Mouse (Mus musculus) megakaryocyte progenitor cell, adult 5-6 weeks (primary cell): Measurements from ENCODE around the gene Alkbh4. TPM values are rescaled to one million over a fixed set of nuclear protein-coding genes. Genes with fewer than 3 reads are reported as not detected.

ENCODE experiments used
- ATAC-seq: replicated peaks from 2 replicates; pipeline ENCODE4 v1.8.0; 2016; ENCODE audit warnings: mild to moderate bottlenecking, moderate TSS enrichment, inconsistent platforms; ENCODE audit not compliant: poor library complexity
- total RNA-seq, 2 experiments: library from RNA; stranded (forward) in 1 of 2; stranded (reverse) in 1 of 2; fragments of 157-497, 149-512 nt in 1 of 2; fragments of 200-1000 nt in 1 of 2; gene quantifications; 2 replicates each; pipeline versions ENCODE4 v1.2.3 to v1.2.4; 2015 to 2017

The Alkbh4 gene
- total RNA-seq, 2 experiments from 2014 or later = 12.9 to 18.5 TPM

DNA sequence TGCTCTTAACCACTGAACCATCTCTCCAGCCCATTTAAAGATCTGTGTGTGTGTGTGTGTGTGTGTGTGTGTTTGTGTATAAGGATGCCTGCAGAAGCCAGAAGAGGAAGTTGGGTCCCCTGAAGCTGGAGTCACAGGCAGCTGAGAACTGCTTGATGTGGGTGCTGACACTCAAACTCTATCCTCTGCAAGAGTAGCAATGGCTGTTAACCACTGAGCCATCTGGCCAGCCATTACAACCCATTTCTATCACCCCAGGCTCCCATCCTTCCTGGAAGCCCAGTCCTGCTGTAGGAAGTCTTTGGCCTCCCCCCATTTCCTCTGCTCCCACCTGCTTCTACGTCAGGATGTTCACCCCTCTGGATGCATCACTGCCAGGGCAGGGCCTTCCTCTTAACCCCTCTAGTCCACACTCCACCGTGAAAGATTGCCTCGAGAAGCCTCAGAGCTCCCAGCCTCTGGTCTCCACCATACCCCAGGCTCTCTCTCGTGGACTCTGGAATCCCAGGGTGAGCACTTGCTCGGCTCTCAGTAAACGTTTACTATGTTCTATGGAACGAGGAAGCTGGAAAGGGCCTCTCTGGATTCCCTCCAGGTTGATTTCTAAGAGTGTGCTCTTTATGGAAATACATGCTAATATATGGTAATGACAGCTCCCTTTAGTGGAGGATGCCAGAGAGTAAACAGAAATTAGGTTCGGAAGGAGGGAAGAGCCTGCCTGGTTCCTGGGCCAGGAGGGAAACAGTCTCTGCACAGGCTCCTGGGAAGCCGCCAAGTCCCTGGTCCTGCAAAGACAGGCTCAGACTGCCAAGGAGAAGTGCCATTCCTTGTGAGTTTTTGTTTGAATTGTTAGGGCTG, 37.9 kb downstream of the Alkbh4 start:
- ATAC-seq = no peak

DNA sequence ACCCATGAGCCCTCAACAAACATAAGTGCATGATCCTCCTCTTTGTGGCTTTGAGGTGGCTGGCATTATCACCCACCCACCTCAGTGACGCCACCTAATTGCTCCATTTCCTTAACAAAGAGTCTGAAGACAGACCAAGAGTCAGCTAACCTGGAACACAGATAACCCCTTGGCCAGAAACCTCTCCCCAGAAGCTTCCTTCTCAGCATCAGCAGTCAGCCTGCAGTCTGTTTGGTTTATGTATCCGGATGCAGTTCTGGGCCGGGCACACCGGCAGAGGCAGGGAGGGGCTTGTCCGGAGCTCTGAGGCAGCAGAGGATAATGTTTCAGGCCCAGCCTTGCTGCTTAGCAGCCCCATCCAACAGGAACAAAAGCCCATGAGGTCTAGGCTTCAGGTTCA, 43.6 kb downstream of the Alkbh4 start:
- peak; percentile 43 for ATAC-seq

DNA sequence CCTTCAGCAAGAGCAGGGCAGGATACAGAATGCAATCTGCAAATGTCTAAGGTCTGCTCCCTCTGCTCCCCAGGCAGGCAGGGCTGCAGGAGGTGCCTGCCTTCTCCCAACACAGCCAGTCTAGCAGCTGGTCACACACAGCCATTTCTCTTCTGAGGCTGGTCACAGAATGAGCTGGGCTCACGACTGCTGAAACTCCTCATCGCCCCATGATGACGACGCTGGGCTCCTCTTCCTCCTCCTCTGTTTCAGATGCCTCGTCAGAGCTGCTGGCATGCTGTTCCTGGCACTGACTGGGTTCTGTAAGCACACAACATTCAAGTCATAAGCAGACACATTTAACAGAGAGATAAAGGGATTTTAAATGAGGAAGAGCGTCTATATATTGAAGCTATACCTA, 45.3 kb downstream of the Alkbh4 start:
- no peak for ATAC-seq

DNA sequence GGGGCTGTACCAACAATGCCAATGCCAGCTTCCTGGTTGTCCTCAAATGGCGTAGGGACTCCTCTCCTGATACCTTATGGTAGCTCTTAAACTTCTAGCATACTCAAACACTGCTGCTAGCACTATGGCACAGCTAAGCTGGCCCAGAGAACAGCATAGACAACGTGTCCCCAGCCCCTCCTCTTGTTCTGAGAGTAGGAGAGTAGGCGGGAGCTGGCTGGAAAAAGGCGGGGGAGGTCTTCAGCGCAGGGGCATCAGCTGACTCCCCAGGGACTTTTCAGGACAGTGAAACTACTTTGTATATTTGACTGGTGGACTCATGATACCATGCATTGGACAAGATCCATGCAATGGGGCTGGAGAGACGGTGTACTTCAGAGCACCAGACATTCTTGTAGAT, 46.1 kb downstream of the Alkbh4 start:
- ATAC-seq = no peak

DNA sequence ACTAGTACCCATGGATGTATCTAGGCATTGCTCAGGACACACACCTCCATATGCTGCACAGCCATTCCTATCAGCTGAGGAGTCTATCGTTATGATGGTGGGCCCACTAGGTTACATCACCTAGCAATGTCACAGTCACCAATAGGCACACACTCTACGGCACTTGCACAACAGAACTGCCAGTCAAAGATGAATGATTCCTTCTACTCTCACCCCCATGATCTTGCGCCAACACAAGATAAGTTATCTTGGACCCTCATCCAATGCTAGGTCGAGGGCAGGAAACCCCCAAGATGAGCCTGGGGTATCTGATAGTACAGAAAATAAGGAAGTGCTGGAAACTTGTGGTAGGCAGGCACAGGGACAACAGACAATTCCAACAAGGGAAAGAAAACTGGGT, 46.9 kb downstream of the Alkbh4 start:
- peak; percentile 45 for ATAC-seq

DNA sequence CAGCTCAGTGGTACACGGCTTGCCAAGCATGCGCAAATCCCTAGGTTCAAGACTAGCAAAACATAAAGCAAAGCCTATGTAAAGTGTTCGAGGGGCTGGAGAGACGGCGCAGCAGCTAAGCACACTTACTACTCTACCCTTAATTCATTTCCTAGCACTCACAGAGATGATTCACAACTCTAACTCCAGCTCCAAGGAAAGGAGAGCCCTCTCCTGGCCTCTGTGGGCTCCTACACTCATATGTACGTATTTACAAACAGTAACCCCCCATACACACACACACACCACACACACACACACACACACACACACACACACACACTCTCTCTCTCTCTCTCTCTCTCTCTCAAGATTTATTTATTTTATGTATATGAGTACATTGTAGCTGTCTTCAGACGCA, 47.8 kb downstream of the Alkbh4 start:
- 0 out of 2 replicates have a peak, but pooled peaks have one; percentile 40 for ATAC-seq

- peak; percentile 91 for ATAC-seq
Measured at GRCm38 (mm10) chr5:136186723-136187122, 50.8 kb downstream of the Alkbh4 start.

Other genes with a start within 250 kb of the Alkbh4 start
- not detected in 2 replicates for gene Hspb1, start 248.2 kb upstream of the Alkbh4 start, total RNA-seq (2015)
- not detected in 2 replicates for gene Hspb1, start 248.2 kb upstream of the Alkbh4 start, total RNA-seq (2017)
- gene Ywhag, start 201.5 kb upstream of the Alkbh4 start, total RNA-seq (2015) = 124 and 130 TPM in 2 replicates
- 87.4 and 88.3 TPM in 2 replicates for gene Ywhag, start 201.5 kb upstream of the Alkbh4 start, total RNA-seq (2017)
- 3.3 and 6.8 TPM in 2 replicates for gene Ssc4d, start 161.6 kb upstream of the Alkbh4 start, total RNA-seq (2015)
- gene Ssc4d, start 161.6 kb upstream of the Alkbh4 start, total RNA-seq (2017) = 2.0 and 2.3 TPM in 2 replicates
- gene Zp3, start 156.0 kb upstream of the Alkbh4 start, total RNA-seq (2015) = 0.10 TPM in 1 of 2 replicates, not detected in the other
- not detected in 2 replicates for gene Zp3, start 156.0 kb upstream of the Alkbh4 start, total RNA-seq (2017)
- gene Dtx2, start 141.3 kb upstream of the Alkbh4 start, total RNA-seq (2015) = 12.9 and 13.7 TPM in 2 replicates
- gene Dtx2, start 141.3 kb upstream of the Alkbh4 start, total RNA-seq (2017) = 4.7 and 5.5 TPM in 2 replicates
- not detected in 2 replicates for gene Upk3b, start 97.7 kb upstream of the Alkbh4 start, total RNA-seq (2015)
- not detected in 2 replicates for gene Upk3b, start 97.7 kb upstream of the Alkbh4 start, total RNA-seq (2017)
- 0.59 and 1.4 TPM in 2 replicates for gene Upk3bl, start 81.7 kb upstream of the Alkbh4 start, total RNA-seq (2015)
- 0.17 and 1.0 TPM in 2 replicates for gene Upk3bl, start 81.7 kb upstream of the Alkbh4 start, total RNA-seq (2017)
- 31.4 and 43.2 TPM in 2 replicates for gene Rasa4, start 52.2 kb upstream of the Alkbh4 start, total RNA-seq (2015)
- gene Rasa4, start 52.2 kb upstream of the Alkbh4 start, total RNA-seq (2017) = 21.5 and 31.9 TPM in 2 replicates
- 115 and 120 TPM in 2 replicates for gene Polr2j, start 19.5 kb upstream of the Alkbh4 start, total RNA-seq (2015)
- gene Polr2j, start 19.5 kb upstream of the Alkbh4 start, total RNA-seq (2017) = 127 and 153 TPM in 2 replicates
- 13.2 and 16.5 TPM in 2 replicates for gene Lrwd1, start 72 bp upstream of the Alkbh4 start, total RNA-seq (2015)
- 52.6 and 56.5 TPM in 2 replicates for gene Lrwd1, start 72 bp upstream of the Alkbh4 start, total RNA-seq (2017)
- 16.4 and 16.7 TPM in 2 replicates for gene Orai2, start 34.6 kb downstream of the Alkbh4 start, total RNA-seq (2015)
- 21.2 and 26.9 TPM in 2 replicates for gene Orai2, start 34.6 kb downstream of the Alkbh4 start, total RNA-seq (2017)
- gene Prkrip1, start 62.8 kb downstream of the Alkbh4 start, total RNA-seq (2015) = 21.0 and 26.5 TPM in 2 replicates
- gene Prkrip1, start 62.8 kb downstream of the Alkbh4 start, total RNA-seq (2017) = 51.5 and 78.2 TPM in 2 replicates
- gene Sh2b2, start 110.4 kb downstream of the Alkbh4 start, total RNA-seq (2015) = 27.8 and 33.0 TPM in 2 replicates
- gene Sh2b2, start 110.4 kb downstream of the Alkbh4 start, total RNA-seq (2017) = 12.1 TPM in 2 replicates